Mouse (Mus musculus): Measurements from ENCODE around the gene Was.
"Not testable (repeated sequence)": the region's sequence is repeated elsewhere in the genome, so short reads cannot be mapped to it uniquely, and the experiment has no call there.

- not testable (repeated sequence) for TF ChIP-seq TAL1, GATA1 (IDR thresholded peaks at IDR 0.05; ENCODE audit: low read length)
These were observed 39.1 kb downstream of the Was start for GRCm38 (mm10) chrX:8051044-8051781.
